Mouse (Mus musculus) hindbrain, embryonic 12.5 days (tissue): ENCODE measurements around the gene Olfr746. TPM values are rescaled to one million over a fixed set of nuclear protein-coding genes. Genes with fewer than 3 reads are reported as not detected.

Experiments used
- ATAC-seq: fragments of 200-750 bp; cut with Nextera tagmentation; 2 replicates; pipeline ENCODE4 v1.8.0; 2017; ENCODE audit warnings: moderate TSS enrichment; ENCODE audit not compliant: low FRiP score
- H3K27ac ChIP-seq: fragments of 300-500 bp; sonication (generic); 2 replicates; pipeline ENCODE4 v1.5.1; 2016; ENCODE audit warnings: mild to moderate bottlenecking
- H3K27me3 ChIP-seq: fragments of 300-500 bp; sonication (generic); 2 replicates; pipeline ENCODE4 v1.6.1; 2016; ENCODE audit warnings: mild to moderate bottlenecking
- H3K36me3 ChIP-seq: fragments of 300-500 bp; sonication (generic); 2 replicates; pipeline ENCODE4 v1.6.1; 2016; ENCODE audit warnings: mild to moderate bottlenecking
- H3K4me1 ChIP-seq: fragments of 300-500 bp; sonication (generic); 2 replicates; pipeline ENCODE4 v1.6.1; 2016
- H3K4me2 ChIP-seq: fragments of 300-500 bp; sonication (generic); replicated peaks from 2 replicates; pipeline ENCODE4 v1.6.1; 2016; ENCODE audit warnings: mild to moderate bottlenecking
- H3K4me3 ChIP-seq: fragments of 300-500 bp; sonication (generic); 2 replicates; pipeline ENCODE4 v1.5.1; 2016; ENCODE audit warnings: mild to moderate bottlenecking
- H3K9ac ChIP-seq: fragments of 300-500 bp; sonication (generic); 2 replicates; pipeline ENCODE4 v1.6.1; 2016; ENCODE audit warnings: mild to moderate bottlenecking, moderate library complexity
- H3K9me3 ChIP-seq: fragments of 300-500 bp; sonication (generic); replicated peaks from 2 replicates; pipeline ENCODE4 v1.6.1; 2016; ENCODE audit warnings: mild to moderate bottlenecking
- WGBS: fragments of 180-500 bp; shearing (Covaris S2); methylation state at CpG from one replicate; pipeline ENCODE4 v1.1.7; 2016; 5-methylcytosine and 5-hydroxymethylcytosine counted together
- polyA plus RNA-seq: library from polyadenylated mRNA; unstranded; fragments of >200 nt; fragmentation: Nextera tagmentation; extraction: Ambion mirVana; gene quantifications from 2 replicates; pipeline ENCODE4 v1.2.1, GENCODE M21; 2016

Gene Olfr746
- polyA plus RNA-seq = not detected in 2 replicates

- no peaks in the 10 kb centered on the region for H3K27me3 ChIP-seq
- no peak within 1 kb of the TSS for H3K4me2 ChIP-seq
- no peaks in the 10 kb centered on the region for H3K4me1 ChIP-seq
- no peak within 1 kb of the TSS for H3K9ac ChIP-seq
- ATAC-seq = no peak
- no peaks in the 10 kb centered on the region for H3K36me3 ChIP-seq
- no peaks in the 10 kb centered on the region for H3K9me3 ChIP-seq
- H3K27ac ChIP-seq = no peak within 1 kb of the TSS
- no peak within 1 kb of the TSS for H3K4me3 ChIP-seq
Measured at GRCm38 (mm10) chr14:50646783-50647182, at the start of gene Olfr746. Gene Olfr746 (plus strand): TSS chr14:50647083.

DNA sequence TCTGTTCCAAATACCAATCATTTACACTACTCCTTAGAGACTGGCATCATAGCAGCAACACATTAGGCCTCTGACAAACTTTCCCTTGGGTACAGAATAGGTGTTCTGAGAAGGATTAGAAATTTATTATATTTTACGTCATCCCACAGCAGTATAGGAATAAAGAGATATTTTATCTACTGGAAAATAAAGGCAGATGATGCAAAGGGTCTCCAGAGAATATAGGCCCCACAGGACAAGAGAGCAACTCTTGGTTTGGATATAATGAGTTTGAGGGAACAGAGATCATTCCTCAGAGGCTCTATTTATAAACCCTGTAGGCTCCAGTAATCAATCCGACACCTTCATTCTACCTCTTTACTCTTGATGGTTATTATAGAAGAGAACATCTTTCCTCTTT is 32.3 kb upstream of the Olfr746 start, which contains the start of gene Olfr744:
Gene Olfr744, plus strand, starts transcription at position 301 of the 400 bp plus-strand sequence.
- H3K4me2 ChIP-seq = no peak within 1 kb of the TSS
- no peak within 1 kb of the TSS for H3K27ac ChIP-seq
- H3K27me3 ChIP-seq = no peaks in the 10 kb centered on the region
- no peaks in the 10 kb centered on the region for H3K36me3 ChIP-seq
- ATAC-seq = no peak
- no peak within 1 kb of the TSS for H3K9ac ChIP-seq
- no peaks in the 10 kb centered on the region for H3K4me1 ChIP-seq
- H3K9me3 ChIP-seq = no peaks in the 10 kb centered on the region
- H3K4me3 ChIP-seq = no peak within 1 kb of the TSS
- 91% methylated on average over 2 of the region's 2 CpGs for WGBS

- H3K4me2 ChIP-seq = no peak within 1 kb of the TSS
- H3K36me3 ChIP-seq = no peaks in the 10 kb centered on the region
- no peak within 1 kb of the TSS for H3K27ac ChIP-seq
- 75% methylated on average over 2 of the region's 2 CpGs for WGBS
- ATAC-seq = no peak
- no peaks in the 10 kb centered on the region for H3K27me3 ChIP-seq
- H3K4me3 ChIP-seq = no peak within 1 kb of the TSS
- no peaks in the 10 kb centered on the region for H3K4me1 ChIP-seq
- H3K9ac ChIP-seq = no peak within 1 kb of the TSS
- H3K9me3 ChIP-seq = no peaks in the 10 kb centered on the region
Measured at GRCm38 (mm10) chr14:50639088-50639487, 7.8 kb upstream of the Olfr746 start, which contains the start of gene Olfr745. Gene Olfr745 (plus strand): TSS chr14:50639388.

DNA sequence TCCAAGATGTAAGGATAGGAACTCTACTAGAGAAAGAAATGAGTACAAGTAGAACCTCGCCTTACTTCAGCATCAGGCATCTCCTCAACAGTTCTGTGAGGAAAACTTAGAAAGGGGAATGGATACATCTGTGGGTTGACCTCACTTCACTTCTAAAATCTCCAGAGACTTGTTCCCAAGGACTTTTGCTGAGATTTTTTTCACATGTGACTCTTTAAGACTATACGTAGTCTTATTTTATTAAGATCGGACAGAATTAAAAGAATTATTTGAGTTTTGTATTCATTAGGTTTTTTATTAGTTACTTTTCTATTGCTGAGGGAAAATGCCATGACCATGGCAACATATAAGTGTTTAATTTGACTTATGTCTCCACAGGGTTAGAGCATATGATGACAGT is 46.2 kb downstream of the Olfr746 start, which contains the start of gene Olfr747:
Gene Olfr747, minus strand, starts transcription at position 101 of the 400 bp plus-strand sequence.
- H3K4me3 ChIP-seq = no peak within 1 kb of the TSS
- no peak within 1 kb of the TSS for H3K27ac ChIP-seq
- H3K9me3 ChIP-seq = no peaks in the 10 kb centered on the region
- H3K36me3 ChIP-seq = no peaks in the 10 kb centered on the region
- H3K9ac ChIP-seq = no peak within 1 kb of the TSS
- ATAC-seq = no peak
- H3K4me2 ChIP-seq = no peak within 1 kb of the TSS
- H3K27me3 ChIP-seq = no peaks in the 10 kb centered on the region
- no peaks in the 10 kb centered on the region for H3K4me1 ChIP-seq
- 87% methylated on average over 3 of the region's 3 CpGs for WGBS

Other genes starting within 250 kb of the Olfr746 start
- not detected in 2 replicates for gene Olfr738, start 239.5 kb upstream of the Olfr746 start, polyA plus RNA-seq
- gene Olfr739, start 228.5 kb upstream of the Olfr746 start, polyA plus RNA-seq = not detected in 2 replicates
- gene Olfr740, start 201.5 kb upstream of the Olfr746 start, polyA plus RNA-seq = not detected in 2 replicates
- gene Olfr741, start 174.3 kb upstream of the Olfr746 start, polyA plus RNA-seq = not detected in 2 replicates
- gene Olfr742, start 143.5 kb upstream of the Olfr746 start, polyA plus RNA-seq = not detected in 2 replicates
- gene Olfr743, start 125.2 kb upstream of the Olfr746 start, polyA plus RNA-seq = not detected in 2 replicates
- not detected in 2 replicates for gene Olfr744, start 32.2 kb upstream of the Olfr746 start, polyA plus RNA-seq
- gene Olfr745, start 7.7 kb upstream of the Olfr746 start, polyA plus RNA-seq = not detected in 2 replicates
- not detected in 2 replicates for gene Olfr747, start 46.1 kb downstream of the Olfr746 start, polyA plus RNA-seq
- gene Olfr748, start 60.3 kb downstream of the Olfr746 start, polyA plus RNA-seq = not detected in 2 replicates
- not detected in 2 replicates for gene Olfr749, start 98.0 kb downstream of the Olfr746 start, polyA plus RNA-seq
- gene Ttc5, start 138.4 kb downstream of the Olfr746 start, polyA plus RNA-seq = 97.7 and 105 TPM in 2 replicates
- 0.46 TPM in 1 of 2 replicates, not detected in the other for gene Ccnb1ip1, start 160.6 kb downstream of the Olfr746 start, polyA plus RNA-seq
- gene Parp2, start 160.8 kb downstream of the Olfr746 start, polyA plus RNA-seq = 50.8 and 50.9 TPM in 2 replicates
- 6.3 and 6.7 TPM in 2 replicates for gene Tep1, start 223.5 kb downstream of the Olfr746 start, polyA plus RNA-seq